Mouse (Mus musculus): ENCODE data around the gene Fgfrl1. TPM values are rescaled to one million over a fixed set of nuclear protein-coding genes. Genes with fewer than 3 reads are reported as not detected.

Fgfrl1 gene
- total RNA-seq, 2 experiments from 2014 or later, result 18.5 to 22.5 TPM

DNA sequence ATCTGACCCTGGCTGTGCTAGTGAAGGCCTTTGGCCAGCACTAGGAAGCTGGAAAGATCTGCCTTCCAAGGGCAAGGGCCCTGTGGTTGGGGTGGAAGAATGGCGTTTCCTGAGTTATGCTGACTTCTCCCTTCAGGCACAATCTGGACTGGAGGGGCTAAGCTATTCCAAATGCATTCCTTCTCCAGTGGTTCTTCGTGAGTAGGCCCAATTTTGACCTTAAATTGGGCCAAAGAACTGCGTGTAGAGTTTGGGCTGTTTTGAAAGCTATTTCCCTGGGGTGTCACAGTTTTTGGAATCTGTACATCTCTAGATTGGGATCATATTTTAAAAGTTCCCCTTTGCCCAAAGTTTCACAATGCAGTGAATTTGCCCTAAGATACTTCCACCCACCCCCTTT lies 4.4 kb downstream of the Fgfrl1 start:
- DNase-seq (ENCODE audit: low spot score in 2 of 2), result no peak

DNA sequence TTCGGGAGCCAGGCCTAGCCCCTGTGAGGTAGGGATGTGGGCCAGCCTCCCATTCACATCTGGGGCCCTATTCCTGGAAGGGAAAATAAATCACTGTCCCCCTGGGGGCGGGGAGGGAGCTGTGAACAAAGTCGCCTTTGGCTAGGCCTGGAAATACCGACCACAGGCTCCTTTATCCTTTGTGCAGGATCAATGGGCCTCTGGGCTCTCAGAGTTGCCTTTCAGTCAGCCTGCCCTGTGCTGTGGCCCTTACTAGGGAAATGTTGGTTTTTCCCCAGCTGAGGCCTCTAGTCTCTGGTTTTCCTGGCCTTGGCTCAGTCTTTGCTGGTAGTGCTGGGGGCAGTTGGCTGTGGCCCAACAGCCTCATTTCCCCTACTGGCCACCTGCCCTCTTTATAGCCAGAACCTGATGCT lies 5.2 kb downstream of the Fgfrl1 start:
- DNase-seq (ENCODE audit: low spot score in 2 of 2), result peak; percentile 50 to 74

- DNase-seq (ENCODE audit: low spot score in 2 of 2), result no peak
Observed at GRCm38 (mm10) chr5:108700346-108700745, 8.2 kb downstream of the Fgfrl1 start.

GRCm38 (mm10) chr5:108701341-108702021 lies 9.3 kb downstream of the Fgfrl1 start:
- no peak for DNase-seq (ENCODE audit: low spot score in 2 of 2)

GRCm38 (mm10) chr5:108703754-108704626 lies 11.8 kb downstream of the Fgfrl1 start:
- no peak for DNase-seq (ENCODE audit: low spot score in 2 of 2)

DNA sequence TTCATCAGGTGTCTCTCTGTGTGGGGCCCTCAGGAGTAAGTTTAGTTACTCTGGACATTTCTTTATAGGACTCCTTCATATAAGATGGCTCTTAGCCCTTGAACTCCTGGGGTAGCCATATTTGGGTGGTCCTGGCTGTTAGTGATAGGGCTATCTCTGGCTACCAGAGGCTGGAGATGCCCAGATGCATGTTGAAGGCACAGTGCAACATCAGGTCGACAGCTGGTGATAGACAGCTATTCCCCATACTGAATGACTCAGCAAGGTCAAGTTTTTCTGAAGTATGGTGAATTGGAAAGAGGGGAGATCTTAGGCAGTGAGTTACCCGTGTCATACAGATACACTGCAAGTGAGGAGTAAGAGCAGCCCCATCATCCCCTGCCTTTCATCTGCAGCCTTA lies 15.6 kb downstream of the Fgfrl1 start:
- DNase-seq (ENCODE audit: low spot score in 2 of 2), result no peak

- DNase-seq (ENCODE audit: low spot score in 2 of 2), result no peak
Observed at GRCm38 (mm10) chr5:108708419-108708818, 16.2 kb downstream of the Fgfrl1 start.

GRCm38 (mm10) chr5:108708981-108709731 lies 17.0 kb downstream of the Fgfrl1 start:
- no peak for DNase-seq (ENCODE audit: low spot score in 2 of 2)

- DNase-seq (ENCODE audit: low spot score in 2 of 2), result no peak
Observed at GRCm38 (mm10) chr5:108711968-108712367, 19.8 kb downstream of the Fgfrl1 start.

DNA sequence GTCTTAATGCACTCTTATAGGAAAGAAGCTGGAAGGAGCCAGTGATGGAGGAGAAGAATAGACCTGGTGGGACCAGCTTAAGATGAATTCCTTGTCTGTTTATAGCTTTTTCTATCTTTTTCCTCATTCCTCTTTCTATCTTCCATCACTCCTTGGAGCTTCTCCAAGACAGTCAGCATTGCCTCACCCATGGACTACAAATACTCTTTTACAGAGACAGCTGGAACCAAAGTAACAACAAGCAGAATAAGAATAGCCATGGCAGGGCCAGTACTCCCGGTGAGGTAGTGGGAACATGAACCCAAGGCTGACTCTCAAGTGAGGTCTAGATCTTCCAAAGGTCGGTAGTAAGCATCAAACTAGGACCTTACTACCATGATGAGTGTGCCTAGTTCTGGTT lies 20.9 kb downstream of the Fgfrl1 start:
- DNase-seq (ENCODE audit: low spot score in 2 of 2), result no peak

- DNase-seq (ENCODE audit: low spot score in 2 of 2), result no peak
Observed at GRCm38 (mm10) chr5:108713691-108714090, 21.5 kb downstream of the Fgfrl1 start.

DNA sequence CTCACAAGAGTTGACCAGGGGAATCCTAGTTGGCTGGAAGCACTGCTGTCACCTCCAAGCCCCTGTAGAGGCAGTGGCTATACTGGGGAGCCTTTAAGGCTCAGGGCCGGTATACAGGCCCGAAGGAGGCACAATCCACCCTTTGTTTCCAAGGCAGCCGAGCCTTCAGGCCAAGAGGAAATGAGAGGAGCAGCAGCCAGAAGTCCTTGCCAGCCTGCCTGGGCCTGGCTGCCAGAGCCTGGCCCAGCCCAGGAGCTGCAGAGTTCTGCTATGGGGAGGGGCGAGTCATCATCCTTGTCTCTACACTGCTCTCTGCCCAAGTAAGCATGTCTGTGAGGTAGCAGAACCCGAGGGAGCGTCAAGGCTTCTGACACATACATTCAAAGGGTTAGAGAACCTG lies 22.0 kb downstream of the Fgfrl1 start:
- DNase-seq (ENCODE audit: low spot score in 2 of 2), result peak; percentile 43 to 67

- no peak for DNase-seq (ENCODE audit: low spot score in 2 of 2)
Observed at GRCm38 (mm10) chr5:108715974-108716373, 23.8 kb downstream of the Fgfrl1 start.

DNA sequence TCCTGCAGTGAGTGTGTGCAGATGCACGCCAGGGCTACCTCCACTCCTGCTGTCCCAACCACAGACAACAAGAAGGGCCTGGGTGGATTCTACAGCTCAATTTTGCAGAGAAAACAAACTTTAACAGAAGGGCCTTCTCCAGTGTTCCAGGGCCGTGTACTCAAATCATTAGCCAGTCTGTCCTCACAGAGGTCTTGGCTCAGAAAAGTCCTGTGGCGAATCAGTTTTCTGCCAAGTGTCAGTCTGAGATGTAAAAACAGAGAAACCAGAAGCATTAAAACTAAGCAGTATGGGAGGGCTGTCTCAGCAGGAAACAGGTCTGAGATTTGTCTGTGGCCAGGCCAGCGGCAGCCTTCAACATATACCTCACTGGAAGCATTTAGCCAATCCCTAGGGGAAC lies 25.9 kb downstream of the Fgfrl1 start:
- no peak for DNase-seq (ENCODE audit: low spot score in 2 of 2)

DNA sequence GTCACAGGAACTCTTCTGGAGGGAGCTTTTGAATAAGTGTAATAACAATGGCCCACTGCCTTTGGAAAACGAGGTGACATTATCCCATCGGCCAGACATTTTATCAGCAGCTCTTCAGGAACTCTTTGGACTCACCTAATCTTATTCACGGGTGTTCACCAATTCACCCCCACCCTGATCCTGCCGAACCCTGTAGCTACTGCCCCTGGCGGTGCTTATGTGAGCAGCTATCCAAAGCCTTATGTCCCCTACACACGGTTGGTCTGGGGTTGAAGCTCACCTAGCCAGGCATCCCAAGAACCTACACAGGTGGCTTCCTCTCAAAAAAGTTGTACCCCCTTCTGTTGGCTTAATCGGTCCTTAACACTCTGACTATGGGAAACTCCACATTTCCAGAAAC lies 27.6 kb downstream of the Fgfrl1 start:
- no peak for DNase-seq (ENCODE audit: low spot score in 2 of 2)

- no peak for DNase-seq (ENCODE audit: low spot score in 2 of 2)
Observed at GRCm38 (mm10) chr5:108724006-108724405, 31.8 kb downstream of the Fgfrl1 start.

- peak; percentile 80 to 83 for DNase-seq (ENCODE audit: low spot score in 2 of 2)
Observed at GRCm38 (mm10) chr5:108726557-108727248, 34.5 kb downstream of the Fgfrl1 start.

- DNase-seq (ENCODE audit: low spot score in 2 of 2), result no peak
Observed at GRCm38 (mm10) chr5:108727425-108727824, 35.2 kb downstream of the Fgfrl1 start.

DNA sequence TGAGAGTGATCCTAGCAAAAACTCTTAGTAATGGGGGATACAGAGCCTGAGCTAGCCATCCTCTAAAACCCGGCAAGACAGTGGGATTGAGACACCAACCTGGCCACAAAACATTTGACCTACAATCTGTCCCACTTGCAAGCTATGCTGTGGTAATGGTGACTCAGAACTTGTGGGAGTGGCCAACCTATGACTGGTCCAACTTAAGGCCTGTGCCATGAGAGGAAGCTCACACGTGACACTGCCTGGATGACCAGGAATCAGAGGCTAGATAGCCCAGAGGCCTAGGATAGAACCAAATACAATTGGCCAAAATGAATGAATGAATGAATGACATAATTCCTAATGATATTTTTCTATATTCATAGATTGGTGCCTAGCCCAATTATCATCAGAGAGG lies 49.7 kb downstream of the Fgfrl1 start:
- no peak for DNase-seq (ENCODE audit: low spot score in 2 of 2)

GRCm38 (mm10) chr5:108742596-108742995 lies 50.4 kb downstream of the Fgfrl1 start:
- DNase-seq (ENCODE audit: low spot score in 2 of 2), result no peak

DNA sequence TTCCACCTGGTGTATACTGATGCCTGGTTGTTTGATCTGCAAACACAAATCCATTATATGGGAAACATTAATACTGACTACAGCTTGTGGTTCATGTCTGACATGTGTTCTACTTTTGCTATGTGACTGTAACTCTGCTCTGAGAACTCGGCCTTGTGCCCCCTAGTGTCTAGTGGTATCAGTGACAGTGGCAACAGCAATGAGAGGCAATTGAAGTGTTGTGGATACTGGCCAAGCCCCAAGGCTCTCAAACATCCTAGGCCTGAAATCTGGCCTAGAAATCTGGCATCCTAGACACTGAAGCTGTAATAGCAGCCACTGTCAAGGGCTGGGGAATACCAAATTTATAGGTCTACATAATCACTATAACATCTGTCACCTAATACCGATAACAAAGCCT lies 51.7 kb downstream of the Fgfrl1 start:
- no peak for DNase-seq (ENCODE audit: low spot score in 2 of 2)
